Mouse (Mus musculus): ENCODE measurements around the gene Dmpk. TPM values are rescaled to one million over a fixed set of nuclear protein-coding genes. Genes with fewer than 3 reads are reported as not detected.

Dmpk gene
- total and polyA plus RNA-seq, 3 experiments, result 0.30 to 0.56 (median 0.36) TPM

DNA sequence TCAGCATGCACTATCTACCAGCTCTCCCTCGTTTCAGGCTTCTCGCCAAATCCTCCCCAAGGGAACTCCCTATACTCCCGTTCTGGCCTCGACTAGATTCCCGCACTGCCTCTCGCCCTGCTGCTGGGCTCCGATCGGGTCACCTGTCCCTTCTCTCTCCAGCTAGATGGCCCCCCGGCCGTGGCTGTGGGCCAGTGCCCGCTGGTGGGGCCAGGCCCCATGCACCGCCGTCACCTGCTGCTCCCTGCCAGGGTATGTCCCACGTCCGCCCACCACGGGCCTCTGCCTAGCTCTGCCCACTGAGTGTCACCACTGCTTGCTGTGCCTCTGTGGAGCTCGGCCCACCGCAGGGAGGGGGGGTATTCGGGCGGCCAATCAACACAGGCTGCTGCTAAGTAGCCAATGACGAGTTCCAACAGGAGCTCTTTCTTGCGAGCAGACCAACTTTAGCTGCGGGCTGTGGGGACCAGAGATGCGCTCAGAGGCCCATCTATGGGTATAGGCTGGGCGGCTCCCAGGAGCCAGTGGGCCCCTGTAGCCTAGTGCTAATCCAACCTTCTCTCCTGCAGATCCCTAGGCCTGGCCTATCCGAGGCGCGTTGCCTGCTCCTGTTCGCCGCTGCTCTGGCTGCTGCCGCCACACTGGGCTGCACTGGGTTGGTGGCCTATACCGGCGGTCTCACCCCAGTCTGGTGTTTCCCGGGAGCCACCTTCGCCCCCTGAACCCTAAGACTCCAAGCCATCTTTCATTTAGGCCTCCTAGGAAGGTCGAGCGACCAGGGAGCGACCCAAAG, 8.9 kb downstream of the Dmpk start:
- Histone ChIP-seq H3K36me3 (replicated peaks in 1 of 2; ENCODE audit: control insufficient read depth in 1 of 2, insufficient read depth in 1 of 2, low read length in 1 of 2) (no peaks in the 10 kb centered on the region), H3K4me2 (ENCODE audit: insufficient read depth, low read depth, poor library complexity, severe bottlenecking) (peak overlapping the region; percentile 76), H3K9ac (ENCODE audit: insufficient read depth, low read depth) (0 out of 2 replicates have a peak overlapping the region, but pooled peaks have one; percentile 3), H3K4me3 (replicated peaks in 1 of 3; ENCODE audit: low read depth in 2 of 3, low read length in 2 of 3, poor library complexity in 1 of 3) (peak overlapping the region in 1 of 3 experiments; percentile 23), H3K27ac (ENCODE audit: insufficient read depth, low read depth) (no peak overlapping the region), H3K9me3 (replicated peaks; ENCODE audit: low read length) (no peaks in the 10 kb centered on the region), H3K79me2 (replicated peaks; ENCODE audit: control insufficient read depth, extremely low read depth, insufficient read depth, poor library complexity, severe bottlenecking) (no peaks in the 10 kb centered on the region), H3K4me1 (ENCODE audit: control insufficient read depth in 1 of 2, insufficient read depth in 2 of 2) (peaks cover 5 to 28% of the 10 kb centered on the region in 2 experiments; a peak in 3 of 4 replicates), H3K27me3 (replicated peaks) (peaks cover 82% of the 10 kb centered on the region)
- no peak for DNase-seq (ENCODE audit: extremely low read depth)
- TF ChIP-seq MYC (IDR thresholded peaks at IDR 0.05; ENCODE audit: low read depth, low read length) (no peak), ZKSCAN1 (IDR thresholded peaks at IDR 0.05; ENCODE audit: borderline replicate concordance, low read depth, low read length) (no peak), SIN3A (IDR thresholded peaks at IDR 0.05; ENCODE audit: low read length) (no peak), MAX (IDR thresholded peaks at IDR 0.05; ENCODE audit: low read length) (no peak)
- dilution Hi-C loops (cut with MboI; ENCODE audit: extremely low pct_ligation_motif_present, extremely low pct_unique_long_range_greater_than_20kb, low sequenced_read_pairs), result no loop called here
- in situ Hi-C loops (cut with MboI; ENCODE audit: low pct_ligation_motif_present, low pct_unique_long_range_greater_than_20kb, low sequenced_read_pairs), result no loop called here

DNA sequence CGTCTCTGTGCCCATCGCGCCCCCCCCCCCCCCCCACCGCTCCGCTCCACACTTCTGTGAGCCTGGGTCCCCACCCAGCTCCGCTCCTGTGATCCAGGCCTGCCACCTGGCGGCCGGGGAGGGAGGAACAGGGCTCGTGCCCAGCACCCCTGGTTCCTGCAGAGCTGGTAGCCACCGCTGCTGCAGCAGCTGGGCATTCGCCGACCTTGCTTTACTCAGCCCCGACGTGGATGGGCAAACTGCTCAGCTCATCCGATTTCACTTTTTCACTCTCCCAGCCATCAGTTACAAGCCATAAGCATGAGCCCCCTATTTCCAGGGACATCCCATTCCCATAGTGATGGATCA, 9.5 kb downstream of the Dmpk start:
- dilution Hi-C loops (cut with MboI; ENCODE audit: extremely low pct_ligation_motif_present, extremely low pct_unique_long_range_greater_than_20kb, low sequenced_read_pairs) (no loop called here), in situ Hi-C loops (cut with MboI; ENCODE audit: low pct_ligation_motif_present, low pct_unique_long_range_greater_than_20kb, low sequenced_read_pairs) (no loop called here)
- peak; percentile 72 for DNase-seq (ENCODE audit: extremely low read depth)
- peak overlapping the region; percentile 48 to 67 (median 62) for H3K4me3 ChIP-seq (replicated peaks in 1 of 3; ENCODE audit: low read depth in 2 of 3, low read length in 2 of 3, poor library complexity in 1 of 3)
- H3K4me2 ChIP-seq (ENCODE audit: insufficient read depth, low read depth, poor library complexity, severe bottlenecking), result peak overlapping the region; percentile 76
- peaks cover 5 to 28% of the 10 kb centered on the region in 2 experiments; a peak in 3 of 4 replicates for H3K4me1 ChIP-seq (ENCODE audit: control insufficient read depth in 1 of 2, insufficient read depth in 2 of 2)
- H3K9ac ChIP-seq (ENCODE audit: insufficient read depth, low read depth), result peak overlapping the region; percentile 1; the same call in 1 of the 2 replicates
- H3K27ac ChIP-seq (ENCODE audit: insufficient read depth, low read depth), result no peak overlapping the region
- no peaks in the 10 kb centered on the region for H3K79me2 ChIP-seq (replicated peaks; ENCODE audit: control insufficient read depth, extremely low read depth, insufficient read depth, poor library complexity, severe bottlenecking)
- H3K36me3 ChIP-seq (replicated peaks in 1 of 2; ENCODE audit: control insufficient read depth in 1 of 2, insufficient read depth in 1 of 2, low read length in 1 of 2), result no peaks in the 10 kb centered on the region
- no peaks in the 10 kb centered on the region for H3K9me3 ChIP-seq (replicated peaks; ENCODE audit: low read length)
- H3K27me3 ChIP-seq (replicated peaks), result peaks cover 82% of the 10 kb centered on the region
- TF ChIP-seq JUN (IDR thresholded peaks at IDR 0.05; ENCODE audit: insufficient read depth, low read depth, low read length), result no peak
- peak; percentile 86 for TF ChIP-seq SMC3 (IDR thresholded peaks at IDR 0.05; ENCODE audit: low read depth, low read length)
- TF ChIP-seq SIN3A (IDR thresholded peaks at IDR 0.05; ENCODE audit: low read length), result no peak
- TF ChIP-seq HCFC1 (IDR thresholded peaks at IDR 0.05; ENCODE audit: low read depth, low read length), result no peak
- no peak for TF ChIP-seq GABPA (IDR thresholded peaks at IDR 0.05; ENCODE audit: insufficient replicate concordance, low read depth, low read length)
- TF ChIP-seq POLR2A (IDR thresholded peaks at IDR 0.05; ENCODE audit: low read depth, low read length), result no peak
- TF ChIP-seq KAT2A (IDR thresholded peaks at IDR 0.05; ENCODE audit: insufficient replicate concordance, low read length), result no peak
- no peak for TF ChIP-seq CHD2 (IDR thresholded peaks at IDR 0.05; ENCODE audit: low read length)
- TF ChIP-seq PAX5 (IDR thresholded peaks at IDR 0.05; ENCODE audit: low read length), result no peak
- no peak for TF ChIP-seq EP300 (IDR thresholded peaks at IDR 0.05; ENCODE audit: low read length)
- no peak for TF ChIP-seq ZNF384 (IDR thresholded peaks at IDR 0.05; ENCODE audit: low read depth, low read length)
- no peak for TF ChIP-seq UBTF (IDR thresholded peaks at IDR 0.05; ENCODE audit: low read depth, low read length)
- peak; percentile 65; the same call in 1 of the 2 replicates for TF ChIP-seq MXI1 (IDR thresholded peaks at IDR 0.05; ENCODE audit: low read depth, low read length)
- no peak for TF ChIP-seq TBP (conservative IDR thresholded peaks at IDR 0.05; ENCODE audit: low read depth, low read length)
- TF ChIP-seq JUND (conservative IDR thresholded peaks at IDR 0.05; ENCODE audit: low read depth, low read length), result no peak
- no peak for TF ChIP-seq MYC (IDR thresholded peaks at IDR 0.05; ENCODE audit: low read depth, low read length)
- TF ChIP-seq BHLHE40 (IDR thresholded peaks at IDR 0.05; ENCODE audit: low read depth, low read length), result peak; percentile 74
- 0 out of 2 replicates have a peak, but pooled peaks have one; percentile 14 for TF ChIP-seq ELF1 (IDR thresholded peaks at IDR 0.05; ENCODE audit: low read depth, low read length)
- TF ChIP-seq RCOR1 (conservative IDR thresholded peaks at IDR 0.05; ENCODE audit: low read depth, low read length), result no peak
- TF ChIP-seq NELFE (IDR thresholded peaks at IDR 0.05; ENCODE audit: low read depth, low read length), result no peak
- TF ChIP-seq MAZ (IDR thresholded peaks at IDR 0.05; ENCODE audit: low read depth, low read length), result peak; percentile 73
- TF ChIP-seq E2F4 (IDR thresholded peaks at IDR 0.05; ENCODE audit: insufficient replicate concordance, low read depth, low read length), result no peak
- TF ChIP-seq ZKSCAN1 (IDR thresholded peaks at IDR 0.05; ENCODE audit: borderline replicate concordance, low read depth, low read length), result no peak
- peak; percentile 85 for TF ChIP-seq RAD21 (IDR thresholded peaks at IDR 0.05; ENCODE audit: low read depth, low read length)
- no peak for TF ChIP-seq ETS1 (conservative IDR thresholded peaks at IDR 0.05; ENCODE audit: low read depth, low read length)
- TF ChIP-seq USF1 (IDR thresholded peaks at IDR 0.05; ENCODE audit: low read depth, low read length), result no peak
- TF ChIP-seq MAX (IDR thresholded peaks at IDR 0.05; ENCODE audit: low read length), result peak; percentile 21; the same call in 1 of the 2 replicates
- no peak for TF ChIP-seq POLR2AphosphoS2 (IDR thresholded peaks at IDR 0.05; ENCODE audit: low read depth, low read length)
- peak; percentile 47 for TF ChIP-seq ZC3H11A (IDR thresholded peaks at IDR 0.05; ENCODE audit: low read depth, low read length)
- no peak for TF ChIP-seq USF2 (conservative IDR thresholded peaks at IDR 0.05; ENCODE audit: low read depth, low read length)
- peak; percentile 52; the same call in 1 of the 2 replicates for TF ChIP-seq IRF4 (IDR thresholded peaks at IDR 0.05; ENCODE audit: low read depth, low read length)

Measured in CH12.LX (cell line).